Mouse (Mus musculus) embryo, embryonic 10.5 days (tissue): Measurements from ENCODE around the gene Fgfr2.

Experiments
- DNase-seq: peaks from one replicate; pipeline ENCODE4 v3.0.0-alpha.2; 2015; ENCODE audit warnings: low spot score

Fgfr2 gene

GRCm38 (mm10) chr7:131551931-131552741 is 1571.0 kb downstream of the Fgfr2 start:
- DNase-seq = peak; percentile 64

- no peak for DNase-seq
Observed at GRCm38 (mm10) chr7:131551471-131551870, 1571.7 kb downstream of the Fgfr2 start.

- no peak for DNase-seq
Observed at GRCm38 (mm10) chr7:131548473-131548872, 1574.7 kb downstream of the Fgfr2 start, which contains the start of gene Hmx2. TSS of gene Hmx2 (plus strand) at chr7:131548773.

GRCm38 (mm10) chr7:131547481-131547880 is 1575.7 kb downstream of the Fgfr2 start:
- DNase-seq = peak; percentile 33

- DNase-seq = peak; percentile 48
Observed at GRCm38 (mm10) chr7:131546423-131546822, 1576.7 kb downstream of the Fgfr2 start.

- DNase-seq = peak; percentile 50
Observed at GRCm38 (mm10) chr7:131545701-131546385, 1577.3 kb downstream of the Fgfr2 start.

GRCm38 (mm10) chr7:131544871-131545270 is 1578.3 kb downstream of the Fgfr2 start:
- peak; percentile 9 for DNase-seq

GRCm38 (mm10) chr7:131543623-131544481 is 1579.3 kb downstream of the Fgfr2 start:
- peak; percentile 62 for DNase-seq

- DNase-seq = peak; percentile 60
Observed at GRCm38 (mm10) chr7:131542872-131543622, 1580.1 kb downstream of the Fgfr2 start.

GRCm38 (mm10) chr7:131542115-131542871 is 1580.9 kb downstream of the Fgfr2 start, which contains the start of gene Hmx3:
TSS of gene Hmx3 (plus strand) at chr7:131542867.
- peak; percentile 75 for DNase-seq

- peak; percentile 61 for DNase-seq
Observed at GRCm38 (mm10) chr7:131541184-131542114, 1581.7 kb downstream of the Fgfr2 start.

- peak; percentile 92 for DNase-seq
Observed at GRCm38 (mm10) chr7:131539979-131540378, 1583.2 kb downstream of the Fgfr2 start.

GRCm38 (mm10) chr7:131503739-131504138 is 1619.4 kb downstream of the Fgfr2 start:
- DNase-seq = no peak

GRCm38 (mm10) chr7:131478403-131478802 is 1644.7 kb downstream of the Fgfr2 start:
- no peak for DNase-seq

GRCm38 (mm10) chr7:131477140-131477539 is 1646.0 kb downstream of the Fgfr2 start:
- DNase-seq = peak; percentile 67

- no peak for DNase-seq
Observed at GRCm38 (mm10) chr7:131471551-131471950, 1651.6 kb downstream of the Fgfr2 start.

- DNase-seq = peak; percentile 21
Observed at GRCm38 (mm10) chr7:131469506-131469905, 1653.6 kb downstream of the Fgfr2 start.

- DNase-seq = no peak
Observed at GRCm38 (mm10) chr7:131467312-131467711, 1655.8 kb downstream of the Fgfr2 start.

- peak; percentile 60 for DNase-seq
Observed at GRCm38 (mm10) chr7:131465735-131466134, 1657.4 kb downstream of the Fgfr2 start.
